Mouse (Mus musculus): ENCODE measurements around the gene Pvalb. TPM values are rescaled to one million over a fixed set of nuclear protein-coding genes. Genes with fewer than 3 reads are reported as not detected.

Pvalb gene
- total and polyA plus RNA-seq, 3 experiments = not detected

GRCm38 (mm10) chr15:78173972-78174886 is 32.0 kb downstream of the Pvalb start, which contains the start of gene Ift27:
TSS of gene Ift27 (minus strand) at chr15:78174107.
- peaks cover 0 to 14% of the 10 kb centered on the region in 2 experiments; a peak in 3 of 4 replicates for H3K4me1 ChIP-seq (ENCODE audit: control insufficient read depth in 1 of 2, insufficient read depth in 2 of 2, low read length in 2 of 2)
- no peaks in the 10 kb centered on the region for H3K27me3 ChIP-seq (ENCODE audit: control insufficient read depth in 1 of 2, insufficient read depth in 2 of 2, low read length in 2 of 2)
- H3K27ac ChIP-seq (ENCODE audit: control insufficient read depth, low read depth, low read length) = peak within 1 kb of the TSS; percentile 76
- H3K9me3 ChIP-seq (replicated peaks; ENCODE audit: insufficient read depth, low read length) = no peaks in the 10 kb centered on the region
- peak within 1 kb of the TSS; percentile 83 for H3K9ac ChIP-seq (ENCODE audit: control insufficient read depth, low read depth, low read length, poor library complexity, severe bottlenecking)
- H3K36me3 ChIP-seq (ENCODE audit: control insufficient read depth in 1 of 2, insufficient read depth in 2 of 2, low read length in 2 of 2) = no peaks in the 10 kb centered on the region
- H3K79me2 ChIP-seq (ENCODE audit: control insufficient read depth, insufficient read depth, low read length, poor library complexity) = peaks cover 2% of the 10 kb centered on the region
- DNase-seq (ENCODE audit: low read depth, low spot score) = peak; percentile 100
- H3K4me3 ChIP-seq (ENCODE audit: control insufficient read depth in 1 of 2, insufficient read depth in 1 of 2, low read depth in 2 of 2, low read length in 2 of 2) = peak within 1 kb of the TSS; percentile 60 to 84
- peak; percentile 46 for TF ChIP-seq TCF12 (IDR thresholded peaks at IDR 0.05; ENCODE audit: low read depth, low read length)
- TF ChIP-seq TAL1 (IDR thresholded peaks at IDR 0.05; ENCODE audit: low read length) = no peak
- TF ChIP-seq CHD2 (IDR thresholded peaks at IDR 0.05; ENCODE audit: low read length) = peak; percentile 57
- 0 out of 2 replicates have a peak, but pooled peaks have one; percentile 29 for TF ChIP-seq MYC (IDR thresholded peaks at IDR 0.05; ENCODE audit: low read depth, low read length)
- TF ChIP-seq POLR2A (IDR thresholded peaks at IDR 0.05; ENCODE audit: control insufficient read depth in 1 of 2, insufficient read depth in 1 of 2, low read depth in 1 of 2, low read length in 2 of 2, poor library complexity in 1 of 2) = peak; percentile 62 to 89
- TF ChIP-seq BHLHE40 (IDR thresholded peaks at IDR 0.05; ENCODE audit: borderline replicate concordance, low read depth, low read length) = no peak
- peak; percentile 68 for TF ChIP-seq NRF1 (IDR thresholded peaks at IDR 0.05; ENCODE audit: insufficient read depth, low read depth, low read length, poor library complexity, severe bottlenecking)
- peak; percentile 54 for TF ChIP-seq SIN3A (IDR thresholded peaks at IDR 0.05; ENCODE audit: low read length)
- no peak for TF ChIP-seq USF2 (IDR thresholded peaks at IDR 0.05; ENCODE audit: borderline replicate concordance in 1 of 2, insufficient read depth in 1 of 2, low read depth in 1 of 2, low read length in 2 of 2)
- TF ChIP-seq HCFC1 (IDR thresholded peaks at IDR 0.05; ENCODE audit: low read depth, low read length) = peak; percentile 70
- TF ChIP-seq E2F4 (IDR thresholded peaks at IDR 0.05; ENCODE audit: borderline replicate concordance, low read depth, low read length) = peak; percentile 95
- peak; percentile 97 for TF ChIP-seq CHD1 (IDR thresholded peaks at IDR 0.05; ENCODE audit: low read depth, low read length)
- peak; percentile 83 for TF ChIP-seq ELF1 (IDR thresholded peaks at IDR 0.05; ENCODE audit: low read depth, low read length)
- no peak for TF ChIP-seq GATA1 (IDR thresholded peaks at IDR 0.05; ENCODE audit: low read depth, low read length)
- TF ChIP-seq MAX (IDR thresholded peaks at IDR 0.05; ENCODE audit: low read length) = peak; percentile 32; the same call in 1 of the 2 replicates
- peak; percentile 64 for TF ChIP-seq NELFE (IDR thresholded peaks at IDR 0.05; ENCODE audit: low read depth, low read length)
- TF ChIP-seq USF1 (IDR thresholded peaks at IDR 0.05; ENCODE audit: low read depth, low read length) = no peak
- no peak for TF ChIP-seq ZC3H11A (IDR thresholded peaks at IDR 0.05; ENCODE audit: low read depth, low read length)
- 0 out of 2 replicates have a peak, but pooled peaks have one; percentile 46 for TF ChIP-seq POLR2AphosphoS2 (IDR thresholded peaks at IDR 0.05; ENCODE audit: low read length)
- no peak for TF ChIP-seq GABPA (IDR thresholded peaks at IDR 0.05; ENCODE audit: low read depth, low read length)
- no peak; the same call in 1 of the 2 replicates for TF ChIP-seq KAT2A (conservative IDR thresholded peaks at IDR 0.05; ENCODE audit: low read depth, low read length)
- peak; percentile 88 for TF ChIP-seq TBP (IDR thresholded peaks at IDR 0.05; ENCODE audit: low read depth, low read length)
- TF ChIP-seq JUND (IDR thresholded peaks at IDR 0.05; ENCODE audit: low read depth, low read length) = no peak
- peak; percentile 73 for TF ChIP-seq MXI1 (IDR thresholded peaks at IDR 0.05; ENCODE audit: low read depth, low read length)

Data from MEL (cell line).